Mouse (Mus musculus) brain, embryonic 14.5 days (tissue): ENCODE results near the gene Ttll11.

Experiments
- CTCF ChIP-seq: fragments of 200-500 bp; IDR thresholded peaks from 2 replicates; pipeline ENCODE4 v1.5.1; 2012; ENCODE audit warnings: inconsistent platforms, mild to moderate bottlenecking, moderate library complexity, borderline replicate concordance; ENCODE audit not compliant: insufficient read depth, insufficient read length; ENCODE audit errors: extremely low read depth
- POLR2A ChIP-seq: fragments of 200-500 bp; IDR thresholded peaks from 2 replicates; pipeline ENCODE4 v1.6.1; 2012; ENCODE audit warnings: mild to moderate bottlenecking, inconsistent platforms, borderline replicate concordance; ENCODE audit not compliant: poor library complexity, insufficient read depth, insufficient read length, severe bottlenecking; ENCODE audit errors: extremely low read depth

- TF ChIP-seq CTCF (no peak), POLR2A (no peak)
These were observed 167.2 kb downstream of the Ttll11 start for GRCm38 (mm10) chr2:35812561-35812933.
